Mouse (Mus musculus) hindbrain, embryonic 14.5 days (tissue): Measurements from ENCODE around the gene Mybpc1. TPM values are rescaled to one million over a fixed set of nuclear protein-coding genes. Genes with fewer than 3 reads are reported as not detected.
A peak's percentile ranks its signal among the peaks of the same experiment; 100 is the strongest.

Experiments
- ATAC-seq: fragments of 200-750 bp; cut with Nextera tagmentation; 2 replicates; pipeline ENCODE4 v1.8.0; 2017; ENCODE audit warnings: moderate number of reproducible peaks, mild to moderate bottlenecking, moderate TSS enrichment, moderate library complexity; ENCODE audit not compliant: low FRiP score
- DNase-seq: peaks from one replicate; pipeline ENCODE4 v3.0.0-alpha.2; 2015; ENCODE audit warnings: low spot score
- H3K27ac ChIP-seq: fragments of 300-500 bp; sonication (generic); 2 replicates; pipeline ENCODE4 v1.5.1; 2014; ENCODE audit warnings: mild to moderate bottlenecking, moderate library complexity
- H3K27me3 ChIP-seq: fragments of 300-500 bp; sonication (generic); 2 replicates; pipeline ENCODE4 v1.6.1; 2014; ENCODE audit warnings: mild to moderate bottlenecking, low read length, mixed read lengths; ENCODE audit not compliant: control insufficient read depth, insufficient read depth
- H3K36me3 ChIP-seq: fragments of 300-500 bp; sonication (generic); replicated peaks from 2 replicates; pipeline ENCODE4 v1.6.1; 2014; ENCODE audit not compliant: control insufficient read depth, insufficient read depth
- H3K4me1 ChIP-seq: fragments of 300-500 bp; sonication (generic); replicated peaks from 2 replicates; pipeline ENCODE4 v1.6.1; 2014; ENCODE audit warnings: antibody characterized with exemption, low read length, mixed read lengths; ENCODE audit not compliant: control insufficient read depth, insufficient read depth
- H3K4me2 ChIP-seq: fragments of 300-500 bp; sonication (generic); replicated peaks from 2 replicates; pipeline ENCODE4 v1.6.1; 2014; ENCODE audit warnings: mild to moderate bottlenecking, moderate library complexity
- H3K4me3 ChIP-seq: fragments of 300-500 bp; sonication (generic); replicated peaks from 2 replicates; pipeline ENCODE4 v1.5.1; 2014; ENCODE audit warnings: mild to moderate bottlenecking, low read length
- H3K9ac ChIP-seq: fragments of 300-500 bp; sonication (generic); 2 replicates; pipeline ENCODE4 v1.6.1; 2014
- H3K9me3 ChIP-seq: fragments of 300-500 bp; sonication (generic); 2 replicates; pipeline ENCODE4 v1.6.1; 2016; ENCODE audit warnings: low read length; ENCODE audit not compliant: control insufficient read depth
- WGBS: fragments of 180-500 bp; shearing (Covaris S2); extraction: QIAGEN DNeasy Blood & Tissue Kit; methylation state at CpG from one replicate; pipeline ENCODE4 v1.1.7; 2014; 5-methylcytosine and 5-hydroxymethylcytosine counted together
- polyA plus RNA-seq: library from polyadenylated mRNA; unstranded; fragments of >200 nt; fragmentation: Nextera tagmentation; extraction: Ambion mirVana; gene quantifications from 2 replicates; pipeline ENCODE4 v1.2.1, GENCODE M21; 2014

Mybpc1 gene
- polyA plus RNA-seq, 1 experiment from 2014 or later = 3.1 TPM

GRCm38 (mm10) chr10:88613051-88613450 lies 8.1 kb upstream of the Mybpc1 start:
- Histone ChIP-seq H3K4me3 (no peak overlapping the region), H3K27me3 (no peaks in the 10 kb centered on the region), H3K9me3 (no peaks in the 10 kb centered on the region), H3K4me1 (no peaks in the 10 kb centered on the region), H3K36me3 (no peaks in the 10 kb centered on the region), H3K9ac (no peak overlapping the region), H3K4me2 (no peak overlapping the region), H3K27ac (no peak overlapping the region)
- no peak for ATAC-seq
- no peak for DNase-seq
- 93% methylated on average over 11 of the region's 11 CpGs for WGBS

- H3K36me3 ChIP-seq = no peaks in the 10 kb centered on the region
- DNase-seq = no peak
- 78% methylated on average over 7 of the region's 7 CpGs for whole genome bisulfite sequencing
- no peak for ATAC-seq
- H3K9ac ChIP-seq = no peak overlapping the region
- no peaks in the 10 kb centered on the region for H3K9me3 ChIP-seq
- no peak overlapping the region for H3K4me2 ChIP-seq
- H3K27me3 ChIP-seq = no peaks in the 10 kb centered on the region
- no peak overlapping the region for H3K27ac ChIP-seq
- H3K4me1 ChIP-seq = 0 out of 2 replicates have a peak, but pooled peaks cover 10% of the 10 kb centered on the region
- H3K4me3 ChIP-seq = no peak overlapping the region
Measured at GRCm38 (mm10) chr10:88606686-88607085, 1.7 kb upstream of the Mybpc1 start.

DNA sequence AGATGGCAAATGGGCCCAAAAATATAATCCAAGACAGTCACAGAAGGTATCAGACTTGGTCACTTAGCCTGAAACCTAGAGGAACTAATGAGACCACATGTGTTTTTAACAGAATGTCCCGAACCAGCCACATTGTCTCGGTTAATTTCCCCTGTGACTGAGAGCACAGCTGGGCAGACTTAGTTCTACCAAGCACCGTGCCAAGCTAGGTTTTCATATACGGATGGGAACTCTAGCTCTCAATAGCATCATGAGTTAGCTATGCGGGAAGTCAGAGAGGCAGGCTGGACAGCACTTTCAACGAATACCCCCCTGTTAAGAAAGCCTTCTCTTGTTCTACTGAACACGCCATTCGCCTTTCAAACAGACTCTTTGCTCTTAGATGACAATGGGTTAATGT lies 1.1 kb upstream of the Mybpc1 start:
- no peak overlapping the region for H3K27ac ChIP-seq
- H3K4me1 ChIP-seq = 0 out of 2 replicates have a peak, but pooled peaks cover 10% of the 10 kb centered on the region
- 52% methylated on average over 8 of the region's 8 CpGs for WGBS
- no peaks in the 10 kb centered on the region for H3K36me3 ChIP-seq
- no peak overlapping the region for H3K4me2 ChIP-seq
- ATAC-seq (no peak), DNase-seq (no peak)
- H3K27me3 ChIP-seq = no peaks in the 10 kb centered on the region
- no peak overlapping the region for H3K4me3 ChIP-seq
- no peaks in the 10 kb centered on the region for H3K9me3 ChIP-seq
- no peak overlapping the region for H3K9ac ChIP-seq

DNA sequence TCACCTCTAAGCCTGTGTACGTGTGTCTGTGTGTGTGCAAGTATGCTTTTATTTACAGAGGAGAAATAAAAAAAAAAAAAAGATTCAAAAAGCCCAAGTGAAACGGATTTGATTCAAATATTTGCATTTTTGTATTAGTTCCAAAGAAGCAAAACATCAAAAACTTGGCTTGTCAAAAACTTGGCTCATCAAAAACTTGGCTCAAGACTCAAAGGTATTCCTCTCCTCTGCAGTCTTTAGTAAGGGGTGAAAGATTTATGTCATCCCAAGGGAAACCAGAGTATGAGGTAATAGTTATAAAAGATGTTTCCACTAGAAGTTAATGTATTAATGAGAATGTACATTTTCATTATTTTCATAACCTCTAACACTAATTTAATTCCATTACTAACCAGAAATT lies 1.2 kb downstream of the Mybpc1 start:
- Histone ChIP-seq H3K27me3 (no peaks in the 10 kb centered on the region), H3K4me2 (no peak overlapping the region), H3K27ac (no peak overlapping the region), H3K9ac (no peak overlapping the region), H3K4me1 (0 out of 2 replicates have a peak, but pooled peaks cover 10% of the 10 kb centered on the region), H3K9me3 (no peaks in the 10 kb centered on the region), H3K4me3 (no peak overlapping the region), H3K36me3 (no peaks in the 10 kb centered on the region)
- WGBS = 66% methylated on average over 2 of the region's 2 CpGs
- ATAC-seq = no peak
- DNase-seq = peak; percentile 51

DNA sequence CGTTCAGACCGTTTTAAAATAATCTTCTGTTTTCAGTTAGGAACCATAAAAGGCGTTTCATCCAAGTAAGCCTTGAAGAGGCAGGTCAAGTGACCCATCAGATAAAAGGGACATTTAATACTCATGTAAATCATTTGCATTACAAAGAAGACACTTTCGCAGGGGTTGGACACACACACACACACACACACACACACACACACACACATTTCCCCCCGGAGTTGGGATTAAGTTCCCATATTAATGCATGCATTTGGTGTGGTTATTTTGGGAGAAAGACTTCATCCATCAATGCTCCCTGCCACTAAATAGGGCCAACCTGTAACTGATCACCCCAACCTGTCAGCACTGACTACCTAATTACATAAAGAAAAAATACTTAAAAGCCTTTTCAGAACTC lies 1.7 kb downstream of the Mybpc1 start:
- no peak overlapping the region for H3K4me3 ChIP-seq
- H3K4me2 ChIP-seq = no peak overlapping the region; the same call in 1 of the 2 replicates
- no peak overlapping the region for H3K9ac ChIP-seq
- H3K4me1 ChIP-seq = 0 out of 2 replicates have a peak, but pooled peaks cover 10% of the 10 kb centered on the region
- DNase-seq (peak; percentile 28), ATAC-seq (0 out of 2 replicates have a peak, but pooled peaks have one; percentile 31)
- 8% methylated on average over 5 of the region's 5 CpGs for WGBS
- H3K27ac ChIP-seq = no peak overlapping the region
- no peaks in the 10 kb centered on the region for H3K9me3 ChIP-seq
- H3K36me3 ChIP-seq = no peaks in the 10 kb centered on the region
- H3K27me3 ChIP-seq = no peaks in the 10 kb centered on the region

- WGBS = 90% methylated on average over 7 of the region's 7 CpGs
- H3K4me3 ChIP-seq = no peak overlapping the region
- no peak for ATAC-seq
Measured at GRCm38 (mm10) chr10:88600591-88600990, 4.4 kb downstream of the Mybpc1 start.

GRCm38 (mm10) chr10:88592316-88592715 lies 12.6 kb downstream of the Mybpc1 start:
- no peak overlapping the region for H3K4me3 ChIP-seq
- DNase-seq (no peak), ATAC-seq (no peak)
- H3K36me3 ChIP-seq = no peaks in the 10 kb centered on the region
- H3K4me1 ChIP-seq = no peaks in the 10 kb centered on the region
- H3K9me3 ChIP-seq = no peaks in the 10 kb centered on the region
- no peak overlapping the region for H3K27ac ChIP-seq
- H3K27me3 ChIP-seq = no peaks in the 10 kb centered on the region
- WGBS = 93% methylated on average over 4 of the region's 4 CpGs
- H3K9ac ChIP-seq = no peak overlapping the region
- no peak overlapping the region for H3K4me2 ChIP-seq

More at GRCm38 (mm10) chr10:88600591-88600990, 4.4 kb downstream of the Mybpc1 start:
- Histone ChIP-seq H3K9me3 (no peaks in the 10 kb centered on the region), H3K36me3 (no peaks in the 10 kb centered on the region), H3K27me3 (no peaks in the 10 kb centered on the region), H3K4me2 (no peak overlapping the region), H3K27ac (no peak overlapping the region), H3K9ac (no peak overlapping the region), H3K4me1 (0 out of 2 replicates have a peak, but pooled peaks cover 10% of the 10 kb centered on the region)
- DNase-seq = no peak

DNA sequence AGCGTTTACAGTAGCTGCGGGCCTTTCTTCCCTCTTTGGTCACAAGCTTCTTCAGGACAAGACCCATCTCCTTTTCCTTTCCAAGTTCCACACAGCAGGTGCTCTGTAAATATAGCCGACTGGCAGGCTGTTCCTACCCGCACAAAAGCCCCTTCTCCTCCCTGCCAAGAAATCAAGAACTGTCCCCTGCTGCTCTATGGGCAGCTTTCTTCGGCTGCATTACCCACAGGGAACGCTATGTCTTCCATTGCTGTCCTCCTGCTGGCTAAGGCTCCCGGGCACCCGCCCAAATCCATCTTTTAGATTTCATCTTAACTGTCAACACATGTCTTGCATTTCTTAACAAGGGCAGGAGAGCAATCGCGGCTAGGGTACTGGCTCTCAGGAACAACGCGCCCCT lies 13.9 kb downstream of the Mybpc1 start:
- H3K9me3 ChIP-seq = no peaks in the 10 kb centered on the region
- H3K4me3 ChIP-seq = no peak overlapping the region
- peak; percentile 44 for DNase-seq
- no peak overlapping the region for H3K27ac ChIP-seq
- no peak overlapping the region for H3K4me2 ChIP-seq
- H3K36me3 ChIP-seq = no peaks in the 10 kb centered on the region
- ATAC-seq = 0 out of 2 replicates have a peak, but pooled peaks have one; percentile 34
- no peak overlapping the region for H3K9ac ChIP-seq
- H3K4me1 ChIP-seq = no peaks in the 10 kb centered on the region
- 50% methylated on average over 12 of the region's 12 CpGs for WGBS
- no peaks in the 10 kb centered on the region for H3K27me3 ChIP-seq

DNA sequence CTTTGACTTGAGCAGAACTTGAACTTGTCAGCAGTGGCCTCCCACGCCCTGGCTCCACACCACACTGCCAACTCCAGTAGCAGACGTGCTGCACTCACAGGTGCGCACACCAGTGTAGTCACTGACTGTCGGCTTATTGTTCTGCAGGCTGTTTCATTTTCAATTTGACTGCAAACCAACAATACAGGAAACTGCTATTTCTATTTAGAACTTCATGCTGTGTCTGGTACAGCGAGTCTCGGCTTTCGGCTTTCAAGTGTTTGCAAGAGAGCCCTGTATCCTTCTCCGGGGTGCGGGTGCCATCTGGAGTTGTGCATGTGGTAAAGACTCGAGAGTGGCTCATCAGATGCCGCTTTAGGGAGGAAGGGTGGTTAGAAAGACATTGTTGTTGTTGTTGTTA lies 20.5 kb downstream of the Mybpc1 start:
- Histone ChIP-seq H3K9me3 (no peaks in the 10 kb centered on the region), H3K27me3 (no peaks in the 10 kb centered on the region), H3K4me3 (no peak overlapping the region), H3K4me2 (no peak overlapping the region), H3K9ac (no peak overlapping the region), H3K36me3 (no peaks in the 10 kb centered on the region), H3K4me1 (no peaks in the 10 kb centered on the region), H3K27ac (no peak overlapping the region)
- DNase-seq (no peak), ATAC-seq (no peak)
- 90% methylated on average over 11 of the region's 11 CpGs for WGBS

DNA sequence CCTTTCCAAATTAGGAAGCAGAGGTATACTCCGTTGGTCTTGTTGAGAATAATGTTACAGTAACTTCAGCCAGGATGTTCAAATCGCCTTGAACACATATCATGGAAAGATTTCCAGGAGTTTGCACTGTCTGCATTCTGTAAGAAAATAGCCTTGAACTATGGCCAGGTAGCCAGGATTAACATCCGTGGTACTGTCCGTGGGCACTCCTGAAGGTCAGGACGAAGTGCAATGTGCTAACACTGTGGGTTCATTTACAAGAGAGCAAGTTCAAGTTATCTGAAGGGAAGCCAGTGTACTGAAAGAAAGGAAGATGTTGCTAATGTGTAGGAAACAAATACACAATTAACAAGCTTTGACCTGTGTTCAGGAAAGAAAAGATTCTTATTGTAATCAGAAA lies 24.2 kb downstream of the Mybpc1 start:
- Histone ChIP-seq H3K27ac (no peak overlapping the region), H3K4me2 (no peak overlapping the region), H3K4me1 (no peaks in the 10 kb centered on the region), H3K4me3 (no peak overlapping the region), H3K9me3 (no peaks in the 10 kb centered on the region), H3K36me3 (no peaks in the 10 kb centered on the region), H3K27me3 (no peaks in the 10 kb centered on the region), H3K9ac (no peak overlapping the region)
- 85% methylated on average over 5 of the region's 5 CpGs for WGBS
- DNase-seq = no peak
- ATAC-seq = no peak
